Mouse (Mus musculus) embryonic facial prominence, embryonic 14.5 days (tissue): ENCODE data around the gene A730071L15Rik. TPM values are rescaled to one million over a fixed set of nuclear protein-coding genes. Genes with fewer than 3 reads are reported as not detected.

Experiments
- ATAC-seq: fragments of 200-750 bp; cut with Nextera tagmentation; 2 replicates; pipeline ENCODE4 v1.8.0; 2017; ENCODE audit warnings: low read depth, moderate number of reproducible peaks, moderate TSS enrichment
- DNase-seq: peaks from one replicate; pipeline ENCODE4 v3.0.0-alpha.2; 2015; ENCODE audit warnings: low spot score
- H3K27ac ChIP-seq: fragments of 300-500 bp; sonication (generic); replicated peaks from 2 replicates; pipeline ENCODE4 v1.5.1; 2014; ENCODE audit warnings: low read depth, mild to moderate bottlenecking, low read length, moderate library complexity
- H3K27me3 ChIP-seq: fragments of 300-500 bp; sonication (generic); replicated peaks from 2 replicates; pipeline ENCODE4 v1.6.1; 2014; ENCODE audit warnings: low read length; ENCODE audit not compliant: control insufficient read depth, insufficient read depth
- H3K36me3 ChIP-seq: fragments of 300-500 bp; sonication (generic); 2 replicates; pipeline ENCODE4 v1.6.1; 2014; ENCODE audit warnings: low read length, mixed read lengths; ENCODE audit not compliant: control insufficient read depth, insufficient read depth
- H3K4me1 ChIP-seq: fragments of 300-500 bp; sonication (generic); 2 replicates; pipeline ENCODE4 v1.6.1; 2014; ENCODE audit warnings: antibody characterized with exemption, low read length; ENCODE audit not compliant: control insufficient read depth, insufficient read depth
- H3K4me2 ChIP-seq: fragments of 300-500 bp; sonication (generic); 2 replicates; pipeline ENCODE4 v1.6.1; 2014; ENCODE audit warnings: low read depth, mild to moderate bottlenecking, low read length, moderate library complexity, mixed read lengths
- H3K4me3 ChIP-seq: fragments of 300-500 bp; sonication (generic); 2 replicates; pipeline ENCODE4 v1.5.1; 2014; ENCODE audit warnings: low read depth, mild to moderate bottlenecking, low read length
- H3K9ac ChIP-seq: fragments of 300-500 bp; sonication (generic); 2 replicates; pipeline ENCODE4 v1.6.1; 2014; ENCODE audit warnings: low read depth, mild to moderate bottlenecking, low read length, moderate library complexity, mixed read lengths
- H3K9me3 ChIP-seq: fragments of 300-500 bp; sonication (generic); 2 replicates; pipeline ENCODE4 v1.6.1; 2016; ENCODE audit warnings: low read length; ENCODE audit not compliant: control insufficient read depth
- WGBS: fragments of 180-500 bp; shearing (Covaris S2); extraction: QIAGEN DNeasy Blood & Tissue Kit; methylation state at CpG from one replicate; pipeline ENCODE4 v1.1.7; 2014; 5-methylcytosine and 5-hydroxymethylcytosine counted together
- polyA plus RNA-seq: library from polyadenylated mRNA; unstranded; fragments of >200 nt; fragmentation: Nextera tagmentation; extraction: Ambion mirVana; gene quantifications from 2 replicates; pipeline ENCODE4 v1.2.1, GENCODE M21; 2014

The A730071L15Rik gene
- polyA plus RNA-seq, 1 experiment from 2014 or later = 0.26 TPM

DNA sequence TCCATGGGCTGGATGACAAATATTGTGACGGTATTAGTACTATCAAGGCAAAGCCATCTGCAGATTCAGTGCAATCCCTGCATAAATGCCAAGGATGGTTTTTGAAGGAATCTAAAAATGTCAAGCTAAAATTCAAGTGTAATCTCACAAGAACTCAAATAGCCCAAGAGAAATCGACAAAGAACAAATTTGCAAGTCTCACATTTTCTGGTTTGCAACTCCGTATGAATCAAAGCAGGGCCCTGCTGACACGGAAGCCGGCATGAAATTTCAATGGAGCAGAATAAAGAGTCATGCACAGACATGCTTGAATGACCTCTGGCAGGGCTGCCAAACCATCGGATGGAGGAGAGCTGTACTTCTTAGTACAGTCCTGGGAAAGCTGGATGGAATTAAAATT, 20.1 kb downstream of the A730071L15Rik start:
- DNase-seq = no peak
- Histone ChIP-seq H3K27me3 (no peaks in the 10 kb centered on the region), H3K36me3 (no peaks in the 10 kb centered on the region), H3K9me3 (no peaks in the 10 kb centered on the region), H3K4me2 (no peak overlapping the region), H3K4me1 (no peaks in the 10 kb centered on the region), H3K27ac (no peak overlapping the region), H3K4me3 (no peak overlapping the region), H3K9ac (no peak overlapping the region)
- ATAC-seq = no peak
- WGBS = 72% methylated on average over 6 of the region's 6 CpGs

DNA sequence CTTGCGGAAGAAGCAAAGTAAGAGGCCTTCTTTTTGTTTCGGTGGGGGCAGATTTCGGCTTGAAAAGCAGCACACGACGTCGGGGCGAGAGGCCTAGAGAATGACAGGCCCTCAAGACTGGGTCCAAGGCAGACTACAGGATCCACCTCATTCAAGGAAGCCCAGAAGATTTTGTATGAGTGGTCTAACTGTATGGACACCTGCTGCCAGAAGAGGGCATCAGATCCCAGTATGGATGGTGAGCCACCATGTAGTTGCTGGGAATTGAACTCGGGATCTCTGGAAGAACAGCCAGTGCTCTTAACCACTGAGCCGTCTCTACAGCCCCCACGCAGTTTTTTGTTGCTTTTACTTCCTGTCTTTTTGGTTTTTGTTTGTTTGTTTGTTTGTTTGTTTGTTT, 22.4 kb downstream of the A730071L15Rik start:
- Histone ChIP-seq H3K9me3 (no peaks in the 10 kb centered on the region), H3K36me3 (no peaks in the 10 kb centered on the region), H3K4me3 (no peak overlapping the region), H3K4me2 (no peak overlapping the region), H3K27me3 (no peaks in the 10 kb centered on the region), H3K4me1 (no peaks in the 10 kb centered on the region), H3K9ac (no peak overlapping the region), H3K27ac (no peak overlapping the region)
- 94% methylated on average over 10 of the region's 10 CpGs for WGBS
- DNase-seq = no peak
- no peak for ATAC-seq

DNA sequence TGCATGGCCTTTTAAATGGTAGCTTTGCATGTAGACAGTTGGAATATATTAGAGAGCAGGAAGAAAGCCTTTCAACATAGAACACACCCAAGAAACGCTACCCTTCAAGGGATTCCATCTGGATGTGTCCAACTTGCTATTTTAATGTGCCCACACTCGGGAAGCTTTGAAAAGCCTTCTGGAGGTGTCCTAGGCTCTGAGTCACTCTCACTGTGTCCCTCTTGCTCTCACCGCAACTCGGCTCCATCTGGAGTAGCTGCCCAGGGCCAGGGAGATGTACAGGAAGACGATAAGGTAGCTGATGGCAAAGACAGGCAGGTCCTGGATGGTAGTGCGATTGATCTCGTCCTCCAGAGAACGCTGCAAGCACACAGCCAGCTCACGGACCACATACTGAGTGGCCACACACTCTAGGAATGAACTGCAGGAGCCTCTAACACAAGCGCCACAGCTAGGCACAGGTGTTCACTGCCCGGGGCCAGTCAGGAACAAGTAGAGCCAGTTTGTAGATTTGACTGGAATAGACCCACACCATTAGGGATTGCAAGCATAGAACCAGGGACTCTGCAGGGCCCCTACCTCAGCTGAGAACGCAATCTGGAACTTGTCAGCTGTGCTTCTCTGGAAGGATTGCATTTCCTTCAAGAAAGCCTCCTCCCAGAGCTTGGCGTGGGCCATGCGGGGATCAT, 24.9 kb downstream of the A730071L15Rik start:
- ATAC-seq = no peak
- DNase-seq = peak; percentile 8
- Histone ChIP-seq H3K9ac (no peak overlapping the region), H3K4me3 (no peak overlapping the region), H3K27me3 (no peaks in the 10 kb centered on the region), H3K4me1 (no peaks in the 10 kb centered on the region), H3K27ac (no peak overlapping the region), H3K4me2 (no peak overlapping the region), H3K9me3 (no peaks in the 10 kb centered on the region), H3K36me3 (no peaks in the 10 kb centered on the region)
- 75% methylated on average over 14 of the region's 14 CpGs for WGBS

DNA sequence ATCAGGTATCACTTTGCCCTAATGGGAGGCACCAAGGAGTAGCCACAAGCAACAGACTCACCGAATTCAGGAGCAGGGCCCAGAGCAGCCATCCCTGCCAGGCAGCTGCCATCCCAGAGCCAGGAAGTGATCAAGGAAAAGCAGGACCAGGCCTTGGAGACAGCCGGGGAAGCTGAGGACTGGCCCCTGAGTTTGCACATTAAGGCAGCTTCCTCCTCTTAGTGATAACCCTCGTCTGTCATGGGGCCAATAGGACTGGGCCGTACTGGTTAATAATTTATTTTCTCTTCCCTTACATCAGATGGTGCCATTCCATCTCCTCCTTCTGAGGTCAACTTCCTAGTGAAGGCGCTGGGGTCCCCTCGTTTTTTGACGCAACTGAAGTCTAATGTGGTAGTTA, 30.2 kb downstream of the A730071L15Rik start, which contains the start of gene Npc1l1:
Gene Npc1l1, minus strand, starts transcription at position 132 of the 400 bp plus-strand sequence.
- WGBS = 86% methylated on average over 7 of the region's 7 CpGs
- no peaks in the 10 kb centered on the region for H3K4me1 ChIP-seq
- no peaks in the 10 kb centered on the region for H3K36me3 ChIP-seq
- no peak within 1 kb of the TSS for H3K4me3 ChIP-seq
- H3K27ac ChIP-seq = no peak within 1 kb of the TSS
- no peak within 1 kb of the TSS for H3K4me2 ChIP-seq
- ATAC-seq = no peak
- no peak within 1 kb of the TSS for H3K9ac ChIP-seq
- peaks cover 10% of the 10 kb centered on the region; the same call in 1 of the 2 replicates for H3K9me3 ChIP-seq
- DNase-seq = no peak
- H3K27me3 ChIP-seq = no peaks in the 10 kb centered on the region

DNA sequence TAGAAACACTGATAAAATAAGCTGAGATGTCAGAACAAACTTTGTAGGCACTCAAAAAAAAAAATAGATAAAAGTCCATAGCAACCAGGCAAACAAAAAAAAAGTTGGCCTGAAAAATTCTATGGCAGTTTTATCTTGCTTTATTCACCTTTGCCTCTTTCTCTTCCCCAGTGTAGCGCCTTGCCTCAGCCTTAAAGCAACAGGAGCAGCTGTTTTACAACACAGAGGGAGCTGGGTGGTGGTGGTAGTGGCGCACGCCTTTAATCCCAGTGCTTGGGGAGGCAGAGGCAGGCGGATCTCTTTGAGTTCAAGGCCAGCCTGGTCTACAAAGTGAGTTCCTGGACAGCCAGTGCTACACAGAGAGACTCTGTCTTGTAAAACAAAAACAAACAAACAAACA, 33.2 kb downstream of the A730071L15Rik start:
- no peak overlapping the region for H3K27ac ChIP-seq
- DNase-seq (no peak), ATAC-seq (no peak)
- H3K4me1 ChIP-seq = no peaks in the 10 kb centered on the region
- H3K4me3 ChIP-seq = no peak overlapping the region
- no peaks in the 10 kb centered on the region for H3K36me3 ChIP-seq
- H3K4me2 ChIP-seq = no peak overlapping the region
- H3K9ac ChIP-seq = no peak overlapping the region
- no peaks in the 10 kb centered on the region for H3K27me3 ChIP-seq
- peaks cover 19% of the 10 kb centered on the region; the same call in 1 of the 2 replicates for H3K9me3 ChIP-seq
- 94% methylated on average over 4 of the region's 4 CpGs for WGBS

DNA sequence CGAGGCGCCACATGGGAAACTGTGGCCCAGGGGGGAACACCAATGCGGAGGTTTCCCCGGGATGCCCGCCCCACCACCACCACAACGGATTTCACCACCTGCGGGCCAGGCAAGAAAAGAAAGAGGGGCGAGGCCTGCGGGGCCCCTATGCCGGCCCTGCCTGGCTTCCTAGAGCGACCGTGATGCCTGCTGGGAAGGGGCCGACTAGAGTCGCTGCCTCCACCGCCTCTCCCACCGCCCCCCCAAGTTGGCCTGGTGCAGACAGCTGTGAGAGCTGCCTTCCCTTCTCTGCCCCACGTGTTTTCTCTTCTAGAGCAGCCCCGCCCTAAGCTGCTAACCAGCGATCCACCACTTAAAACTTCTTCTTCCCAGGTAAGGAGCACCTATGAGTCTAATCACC, 44.9 kb downstream of the A730071L15Rik start:
- DNase-seq (no peak), ATAC-seq (no peak)
- Histone ChIP-seq H3K9ac (no peak overlapping the region), H3K9me3 (no peaks in the 10 kb centered on the region), H3K27me3 (no peaks in the 10 kb centered on the region), H3K4me2 (no peak overlapping the region), H3K27ac (no peak overlapping the region), H3K4me3 (no peak overlapping the region), H3K36me3 (no peaks in the 10 kb centered on the region), H3K4me1 (no peaks in the 10 kb centered on the region)
- WGBS = 50% methylated on average over 17 of the region's 19 CpGs

Other genes starting within 250 kb of the A730071L15Rik start
- 1.0 and 2.3 TPM in 2 replicates for gene Gck, start 249.9 kb upstream of the A730071L15Rik start, polyA plus RNA-seq
- gene Ykt6, start 244.3 kb upstream of the A730071L15Rik start, polyA plus RNA-seq = 30.9 and 33.1 TPM in 2 replicates
- 6.1 and 9.2 TPM in 2 replicates for gene Camk2b, start 133.7 kb upstream of the A730071L15Rik start, polyA plus RNA-seq
- 31.5 and 36.0 TPM in 2 replicates for gene Nudcd3, start 386 bp downstream of the A730071L15Rik start, polyA plus RNA-seq
- 0.04 TPM in 1 of 2 replicates, not detected in the other for gene Npc1l1, start 30.1 kb downstream of the A730071L15Rik start, polyA plus RNA-seq
- gene Ddx56, start 67.7 kb downstream of the A730071L15Rik start, polyA plus RNA-seq = 79.6 and 89.9 TPM in 2 replicates
- gene Tmed4, start 74.8 kb downstream of the A730071L15Rik start, polyA plus RNA-seq = 109 and 117 TPM in 2 replicates
- 92.5 and 93.8 TPM in 2 replicates for gene Ogdh, start 91.6 kb downstream of the A730071L15Rik start, polyA plus RNA-seq
- 11.2 and 12.4 TPM in 2 replicates for gene Zmiz2, start 189.0 kb downstream of the A730071L15Rik start, polyA plus RNA-seq
- 4,672 and 4,857 TPM in 2 replicates for gene Ppia, start 215.4 kb downstream of the A730071L15Rik start, polyA plus RNA-seq
- gene H2afv, start 244.4 kb downstream of the A730071L15Rik start, polyA plus RNA-seq = 428 and 463 TPM in 2 replicates